Mouse (Mus musculus): ENCODE results near the gene Fis1.

GRCm38 (mm10) chr5:136966331-136966730, 13.3 kb downstream of the Fis1 start, which contains the start of gene Cldn15:
- TF ChIP-seq CTCF (IDR thresholded peaks at IDR 0.05; ENCODE audit: low read depth) (no peak), EP300 (IDR thresholded peaks at IDR 0.05; ENCODE audit: low read depth) (no peak)

Data from liver, postnatal 0 days (tissue).